Mouse (Mus musculus): ENCODE measurements around the gene Fam120a.

Gene Fam120a

GRCm38 (mm10) chr13:48853475-48853874, 114.3 kb downstream of the Fam120a start:
- no peak for DNase-seq (ENCODE audit: low spot score in 2 of 2)

GRCm38 (mm10) chr13:48852859-48853258, 115.0 kb downstream of the Fam120a start:
- DNase-seq (ENCODE audit: low spot score in 2 of 2), result no peak

- DNase-seq (ENCODE audit: low spot score in 2 of 2), result no peak
These were observed 116.1 kb downstream of the Fam120a start for GRCm38 (mm10) chr13:48851719-48852118.

GRCm38 (mm10) chr13:48850771-48851170, 117.0 kb downstream of the Fam120a start:
- no peak for DNase-seq (ENCODE audit: low spot score in 2 of 2)

- no peak for DNase-seq (ENCODE audit: low spot score in 2 of 2)
These were observed 117.5 kb downstream of the Fam120a start for GRCm38 (mm10) chr13:48850326-48850725.

GRCm38 (mm10) chr13:48849155-48849554, 118.7 kb downstream of the Fam120a start:
- DNase-seq (ENCODE audit: low spot score in 2 of 2), result no peak

GRCm38 (mm10) chr13:48845308-48845707, 122.5 kb downstream of the Fam120a start:
- no peak for DNase-seq (ENCODE audit: low spot score in 2 of 2)

- DNase-seq (ENCODE audit: low spot score in 2 of 2), result no peak
These were observed 124.3 kb downstream of the Fam120a start for GRCm38 (mm10) chr13:48843530-48843929.

- DNase-seq (ENCODE audit: low spot score in 2 of 2), result no peak
These were observed 125.8 kb downstream of the Fam120a start for GRCm38 (mm10) chr13:48841905-48842592.

- no peak for DNase-seq (ENCODE audit: low spot score in 2 of 2)
These were observed 129.5 kb downstream of the Fam120a start for GRCm38 (mm10) chr13:48838284-48838683.

GRCm38 (mm10) chr13:48837537-48837936, 130.3 kb downstream of the Fam120a start:
- DNase-seq (ENCODE audit: low spot score in 2 of 2), result no peak

GRCm38 (mm10) chr13:48830528-48831250, 137.1 kb downstream of the Fam120a start:
- no peak for DNase-seq (ENCODE audit: low spot score in 2 of 2)

- no peak for DNase-seq (ENCODE audit: low spot score in 2 of 2)
These were observed 138.0 kb downstream of the Fam120a start for GRCm38 (mm10) chr13:48829780-48830179.

Measured in left cerebral cortex, adult 9 months (tissue).